Mouse (Mus musculus) G1E (cell line): ENCODE measurements around the gene Magi2.

Source experiments
- CTCF ChIP-seq: IDR thresholded peaks from 2 replicates; pipeline ENCODE4 v1.5.1; 2012; ENCODE audit warnings: low read depth, low read length, inconsistent platforms, mixed read lengths
- GATA1 ChIP-seq: IDR thresholded peaks from 2 replicates; pipeline ENCODE4 v1.6.1; 2012; ENCODE audit warnings: borderline replicate concordance, low read length, inconsistent platforms, mixed read lengths
- TAL1 ChIP-seq: conservative IDR thresholded peaks from 2 replicates; pipeline ENCODE4 v1.6.1; 2012; ENCODE audit warnings: low read depth, low read length, inconsistent platforms, mixed read lengths

GRCm38 (mm10) chr5:20681660-20682059 lies 1454.8 kb downstream of the Magi2 start:
- no peak for TF ChIP-seq CTCF
- TF ChIP-seq TAL1 = no peak
- TF ChIP-seq GATA1 = no peak
